Mouse (Mus musculus): ENCODE results near the gene Lysmd4. TPM values are rescaled to one million over a fixed set of nuclear protein-coding genes. Genes with fewer than 3 reads are reported as not detected.
"Not testable (repeated sequence)": the region's sequence is repeated elsewhere in the genome, so short reads cannot be mapped to it uniquely, and the experiment has no call there.

Lysmd4 gene
- polyA plus RNA-seq, 1 experiment = 0.12 TPM

DNA sequence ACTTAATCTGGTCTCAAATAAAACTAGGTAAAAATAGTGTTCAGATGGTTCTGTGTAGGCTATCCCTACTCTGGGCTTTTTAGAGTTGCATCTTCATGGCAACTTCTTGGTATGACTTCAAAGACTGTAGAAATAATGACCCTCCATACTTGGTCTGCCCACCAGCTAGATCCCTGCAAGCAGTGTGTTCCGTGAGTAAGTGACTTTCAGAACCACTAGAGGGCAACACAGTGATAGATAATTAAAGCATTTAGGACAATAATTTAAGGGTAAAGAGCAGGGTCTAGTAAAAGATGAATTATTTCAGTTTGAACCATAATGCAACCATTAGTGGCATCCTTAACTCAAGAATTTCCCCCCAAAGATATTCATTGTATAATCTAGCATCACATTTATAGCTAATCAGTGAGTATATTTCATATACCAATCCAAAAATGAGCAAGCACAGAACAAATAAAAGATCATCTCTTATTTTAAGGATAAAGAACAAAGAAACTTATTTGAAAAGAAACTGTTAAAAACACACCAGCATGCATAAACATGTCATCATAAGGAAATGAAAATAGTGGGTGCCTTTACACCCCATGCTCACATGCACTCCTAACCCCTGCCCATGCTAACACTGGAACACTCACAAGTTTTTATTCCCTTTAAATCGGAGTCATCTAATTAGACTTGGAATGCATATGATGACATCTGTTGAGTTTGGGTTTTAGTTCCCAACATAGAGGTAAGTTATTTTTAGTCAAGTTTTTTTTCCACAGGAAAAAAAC is 21.0 kb downstream of the Lysmd4 start:
- TF ChIP-seq GATA1 (IDR thresholded peaks at IDR 0.05; ENCODE audit: low read length) (no peak), TAL1 (IDR thresholded peaks at IDR 0.05; ENCODE audit: low read length) (no peak)
- H3K27me3 ChIP-seq (ENCODE audit: control insufficient read depth) = no peaks in the 10 kb centered on the region
- peaks cover 14% of the 10 kb centered on the region for H3K36me3 ChIP-seq (ENCODE audit: control insufficient read depth)
- H3K9me3 ChIP-seq (ENCODE audit: control insufficient read depth, low read length) = no peaks in the 10 kb centered on the region
- H3K4me3 ChIP-seq (replicated peaks) = no peak overlapping the region
- H3K4me1 ChIP-seq (ENCODE audit: control insufficient read depth) = peaks cover 7% of the 10 kb centered on the region

DNA sequence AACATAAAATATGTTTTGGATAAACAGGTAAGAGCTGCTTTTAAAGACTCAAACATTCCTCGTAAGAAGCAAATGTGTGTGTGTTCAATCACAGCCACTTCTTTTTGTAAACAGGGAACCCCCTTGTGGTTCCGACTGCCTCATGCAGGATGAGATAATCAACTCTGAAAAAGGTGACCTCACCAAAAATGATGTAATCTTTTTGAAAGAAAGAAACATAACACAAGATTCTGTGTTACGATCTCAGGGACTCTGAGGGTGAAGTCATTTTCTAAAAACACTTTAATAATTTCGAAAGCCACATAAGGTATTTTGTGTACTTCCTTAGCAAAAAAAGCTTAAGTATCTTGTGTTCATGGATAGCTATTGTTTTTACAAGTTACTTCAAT is 21.5 kb downstream of the Lysmd4 start:
- Histone ChIP-seq H3K36me3 (ENCODE audit: control insufficient read depth) (peaks cover 13% of the 10 kb centered on the region), H3K27me3 (ENCODE audit: control insufficient read depth) (no peaks in the 10 kb centered on the region), H3K4me3 (replicated peaks) (no peak overlapping the region), H3K4me1 (ENCODE audit: control insufficient read depth) (peaks cover 7% of the 10 kb centered on the region), H3K9me3 (ENCODE audit: control insufficient read depth, low read length) (no peaks in the 10 kb centered on the region)
- TF ChIP-seq TAL1 (IDR thresholded peaks at IDR 0.05; ENCODE audit: low read length) = no peak
- TF ChIP-seq GATA1 (IDR thresholded peaks at IDR 0.05; ENCODE audit: low read length) = no peak

DNA sequence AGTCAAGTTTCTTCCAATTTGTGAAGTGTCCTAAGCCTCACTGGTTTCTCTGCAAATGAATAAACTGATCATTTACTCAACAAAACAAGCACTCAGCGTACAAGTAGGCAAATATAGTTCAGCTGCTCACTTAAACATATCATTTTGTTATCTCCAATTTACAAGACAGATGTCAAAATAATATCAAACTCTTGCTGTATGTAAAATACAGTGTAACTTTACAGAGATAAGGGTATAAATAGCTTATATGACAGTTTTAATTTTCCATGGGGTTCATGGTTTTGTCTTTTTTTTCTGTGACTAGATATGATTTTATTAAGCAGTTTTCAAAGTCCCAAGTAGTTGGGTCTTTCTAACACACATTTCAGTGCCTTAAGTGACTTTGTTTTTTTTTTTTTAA is 22.9 kb downstream of the Lysmd4 start:
- no peak overlapping the region for H3K4me3 ChIP-seq (replicated peaks)
- H3K27me3 ChIP-seq (ENCODE audit: control insufficient read depth) = no peaks in the 10 kb centered on the region
- TF ChIP-seq TAL1 (IDR thresholded peaks at IDR 0.05; ENCODE audit: low read length) (no peak), GATA1 (IDR thresholded peaks at IDR 0.05; ENCODE audit: low read length) (no peak)
- H3K4me1 ChIP-seq (ENCODE audit: control insufficient read depth) = peaks cover 7% of the 10 kb centered on the region
- H3K36me3 ChIP-seq (ENCODE audit: control insufficient read depth) = peaks cover 15% of the 10 kb centered on the region
- no peaks in the 10 kb centered on the region for H3K9me3 ChIP-seq (ENCODE audit: control insufficient read depth, low read length)

DNA sequence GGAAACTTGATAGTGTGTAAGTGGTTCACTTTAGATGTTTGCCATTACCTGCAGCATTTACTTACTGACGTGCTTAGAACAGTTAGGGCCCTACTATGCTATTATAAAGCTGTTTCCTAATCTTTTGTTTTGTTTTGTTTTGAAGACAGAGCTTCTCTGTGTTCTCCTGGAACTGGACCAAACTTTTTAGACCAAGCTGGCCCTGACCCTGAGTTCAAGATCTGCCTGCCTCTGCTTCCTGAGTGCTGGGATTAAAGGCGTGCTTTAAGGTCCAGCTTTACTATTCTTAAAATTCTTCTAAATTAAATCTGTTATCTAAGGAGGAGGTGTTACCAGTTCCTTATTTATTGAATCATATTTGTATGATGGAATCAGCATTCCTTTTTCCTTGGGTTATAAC is 23.7 kb downstream of the Lysmd4 start:
- no peaks in the 10 kb centered on the region for H3K9me3 ChIP-seq (ENCODE audit: control insufficient read depth, low read length)
- H3K4me3 ChIP-seq (replicated peaks) = no peak overlapping the region
- H3K4me1 ChIP-seq (ENCODE audit: control insufficient read depth) = peaks cover 7% of the 10 kb centered on the region
- no peaks in the 10 kb centered on the region for H3K27me3 ChIP-seq (ENCODE audit: control insufficient read depth)
- TF ChIP-seq TAL1 (IDR thresholded peaks at IDR 0.05; ENCODE audit: low read length) (no peak), GATA1 (IDR thresholded peaks at IDR 0.05; ENCODE audit: low read length) (no peak)
- H3K36me3 ChIP-seq (ENCODE audit: control insufficient read depth) = peaks cover 15% of the 10 kb centered on the region

DNA sequence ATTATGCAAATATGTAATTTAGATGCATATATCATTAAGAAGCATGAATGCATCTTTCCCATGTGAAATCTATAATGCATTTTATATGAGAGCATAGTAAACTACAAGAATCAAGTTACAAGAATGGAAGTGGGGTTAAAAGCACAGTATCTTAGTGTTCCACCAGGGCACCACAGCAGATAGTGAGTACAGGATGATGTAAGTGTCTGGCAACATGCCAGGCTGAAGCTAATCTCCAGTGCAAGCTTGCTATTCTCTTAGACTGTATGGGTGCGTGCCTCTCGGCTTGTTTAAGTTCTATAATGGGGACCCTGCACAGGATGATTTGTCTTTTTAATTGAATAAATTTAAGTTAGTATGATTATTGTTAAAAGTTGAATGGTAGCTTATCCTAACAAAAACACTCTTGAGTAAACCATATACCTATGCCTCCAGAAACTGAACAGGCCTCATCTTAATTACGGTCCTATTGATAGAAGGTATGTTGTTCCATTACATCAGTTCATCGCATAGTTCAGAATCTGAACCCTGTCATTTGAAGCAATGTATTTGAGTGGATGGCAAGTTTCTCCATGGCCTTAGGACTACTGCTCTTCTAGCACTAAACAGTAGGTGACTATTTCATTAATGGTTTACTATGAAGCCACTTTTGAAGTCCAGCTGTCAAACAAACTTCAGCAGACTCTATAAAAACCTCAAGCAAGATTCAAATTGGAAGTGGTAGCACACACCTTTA is 37.7 kb downstream of the Lysmd4 start:
- Histone ChIP-seq H3K4me1 (ENCODE audit: control insufficient read depth) (peaks cover 17% of the 10 kb centered on the region), H3K4me3 (replicated peaks) (no peak overlapping the region), H3K27me3 (ENCODE audit: control insufficient read depth) (no peaks in the 10 kb centered on the region), H3K9me3 (ENCODE audit: control insufficient read depth, low read length) (no peaks in the 10 kb centered on the region), H3K36me3 (ENCODE audit: control insufficient read depth) (peaks cover 29% of the 10 kb centered on the region)
- TF ChIP-seq TAL1 (IDR thresholded peaks at IDR 0.05; ENCODE audit: low read length) = no peak; the same call in 2 of the 3 replicates
- peak; percentile 27; the same call in 1 of the 2 replicates for TF ChIP-seq GATA1 (IDR thresholded peaks at IDR 0.05; ENCODE audit: low read length)

DNA sequence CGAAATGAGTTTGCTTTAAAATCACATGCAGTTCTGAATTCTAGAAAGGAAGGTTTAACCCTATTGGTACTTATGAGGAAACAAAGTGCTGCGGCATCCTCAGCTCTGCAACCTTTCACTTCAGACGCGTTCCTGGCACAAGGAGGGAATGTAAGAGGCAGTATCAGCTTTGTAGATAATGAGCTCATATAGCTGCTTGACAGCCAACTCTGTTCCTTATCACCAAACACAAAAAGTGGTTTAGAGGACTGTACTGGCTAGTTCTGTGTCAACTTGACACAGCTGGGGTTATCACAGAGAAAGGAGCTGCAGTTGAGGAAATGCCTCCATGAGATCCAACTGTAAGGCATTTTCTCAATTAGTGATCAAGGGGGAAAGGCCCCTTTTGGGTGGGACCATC is 48.1 kb downstream of the Lysmd4 start:
- H3K9me3 ChIP-seq (ENCODE audit: control insufficient read depth, low read length); H3K27me3 ChIP-seq (ENCODE audit: control insufficient read depth): not testable (repeated sequence)
- H3K36me3 ChIP-seq (ENCODE audit: control insufficient read depth) = peaks cover 13% of the 10 kb centered on the region
- H3K4me3 ChIP-seq (replicated peaks) = peak overlapping the region; percentile 24
- peaks cover 28% of the 10 kb centered on the region for H3K4me1 ChIP-seq (ENCODE audit: control insufficient read depth)

DNA sequence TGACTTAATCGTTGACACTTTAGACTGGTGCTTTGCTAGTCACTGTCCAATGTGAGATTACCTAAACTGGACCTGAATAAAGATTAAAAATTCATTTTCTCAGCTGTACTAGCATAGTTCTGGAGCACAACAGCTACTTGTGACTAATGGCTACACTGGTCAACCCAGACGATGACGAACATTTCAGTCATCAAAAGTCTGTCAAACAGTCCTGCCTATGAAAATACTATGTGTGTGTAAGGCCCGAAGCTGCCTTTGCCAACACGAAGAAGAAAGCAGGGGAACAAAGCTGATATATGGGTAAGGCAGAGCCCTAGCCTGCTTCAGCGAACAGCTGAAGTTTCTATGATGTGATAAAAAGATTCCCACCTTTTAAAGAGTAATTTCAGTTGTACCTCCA is 61.2 kb downstream of the Lysmd4 start:
- no peaks in the 10 kb centered on the region for H3K9me3 ChIP-seq (ENCODE audit: control insufficient read depth, low read length)
- TF ChIP-seq GATA1 (IDR thresholded peaks at IDR 0.05; ENCODE audit: low read length) = no peak
- no peak for TF ChIP-seq TAL1 (IDR thresholded peaks at IDR 0.05; ENCODE audit: low read length)
- H3K27me3 ChIP-seq (ENCODE audit: control insufficient read depth) = no peaks in the 10 kb centered on the region
- no peaks in the 10 kb centered on the region for H3K4me1 ChIP-seq (ENCODE audit: control insufficient read depth)
- no peak overlapping the region for H3K4me3 ChIP-seq (replicated peaks)
- peaks cover 5% of the 10 kb centered on the region for H3K36me3 ChIP-seq (ENCODE audit: control insufficient read depth)

DNA sequence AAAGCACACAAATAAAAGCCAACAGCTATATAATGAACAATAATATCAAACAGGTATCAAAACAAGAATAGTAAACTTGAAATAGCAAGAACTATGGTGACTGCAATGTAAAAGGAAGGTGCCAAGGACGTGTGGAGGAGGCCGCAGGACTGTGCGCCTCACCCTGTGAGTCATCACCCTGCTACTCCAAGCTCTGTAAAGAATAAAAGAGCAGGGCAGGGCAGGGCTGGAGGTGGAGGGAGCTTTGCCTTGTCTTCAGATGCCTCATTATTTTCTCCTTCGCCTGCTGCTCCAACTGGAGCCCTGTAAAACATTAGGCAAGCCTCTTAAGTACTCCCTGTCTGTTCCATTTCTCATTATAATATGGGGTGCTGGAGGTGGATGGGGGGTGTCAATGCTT is 65.1 kb downstream of the Lysmd4 start:
- no peaks in the 10 kb centered on the region for H3K4me1 ChIP-seq (ENCODE audit: control insufficient read depth)
- TF ChIP-seq TAL1 (IDR thresholded peaks at IDR 0.05; ENCODE audit: low read length) (no peak), GATA1 (IDR thresholded peaks at IDR 0.05; ENCODE audit: low read length) (no peak)
- no peaks in the 10 kb centered on the region for H3K9me3 ChIP-seq (ENCODE audit: control insufficient read depth, low read length)
- no peak overlapping the region for H3K4me3 ChIP-seq (replicated peaks)
- no peaks in the 10 kb centered on the region for H3K27me3 ChIP-seq (ENCODE audit: control insufficient read depth)
- peaks cover 5% of the 10 kb centered on the region for H3K36me3 ChIP-seq (ENCODE audit: control insufficient read depth)

DNA sequence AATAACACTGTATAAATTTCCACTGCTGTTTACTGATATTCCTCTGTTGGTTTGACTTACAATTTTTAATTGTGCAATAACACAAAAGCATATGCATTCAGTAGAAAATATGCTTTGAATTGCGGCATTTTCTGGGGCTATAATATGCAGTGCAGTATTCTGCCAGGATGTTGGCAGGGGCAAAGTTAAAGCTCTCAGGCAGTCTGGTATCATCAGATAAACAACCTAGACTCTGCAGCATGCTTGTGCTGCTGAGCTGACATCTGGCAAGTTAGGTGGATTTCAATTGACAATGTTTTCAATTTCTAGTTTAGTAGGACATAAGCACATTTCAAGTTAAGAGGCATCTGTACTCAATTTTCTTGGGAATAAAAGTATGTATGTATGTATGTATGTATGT is 69.0 kb downstream of the Lysmd4 start:
- Histone ChIP-seq H3K9me3 (ENCODE audit: control insufficient read depth, low read length) (no peaks in the 10 kb centered on the region), H3K4me1 (ENCODE audit: control insufficient read depth) (no peaks in the 10 kb centered on the region), H3K27me3 (ENCODE audit: control insufficient read depth) (no peaks in the 10 kb centered on the region), H3K4me3 (replicated peaks) (no peak overlapping the region), H3K36me3 (ENCODE audit: control insufficient read depth) (peaks cover 5% of the 10 kb centered on the region)
- TF ChIP-seq GATA1 (IDR thresholded peaks at IDR 0.05; ENCODE audit: low read length) (no peak), TAL1 (IDR thresholded peaks at IDR 0.05; ENCODE audit: low read length) (no peak)
